Mouse (Mus musculus): ENCODE measurements around the gene Klhdc7b. TPM values are rescaled to one million over a fixed set of nuclear protein-coding genes. Genes with fewer than 3 reads are reported as not detected.

Gene Klhdc7b
- polyA plus RNA-seq, 1 experiment from 2014 or later = 0.06 TPM

DNA sequence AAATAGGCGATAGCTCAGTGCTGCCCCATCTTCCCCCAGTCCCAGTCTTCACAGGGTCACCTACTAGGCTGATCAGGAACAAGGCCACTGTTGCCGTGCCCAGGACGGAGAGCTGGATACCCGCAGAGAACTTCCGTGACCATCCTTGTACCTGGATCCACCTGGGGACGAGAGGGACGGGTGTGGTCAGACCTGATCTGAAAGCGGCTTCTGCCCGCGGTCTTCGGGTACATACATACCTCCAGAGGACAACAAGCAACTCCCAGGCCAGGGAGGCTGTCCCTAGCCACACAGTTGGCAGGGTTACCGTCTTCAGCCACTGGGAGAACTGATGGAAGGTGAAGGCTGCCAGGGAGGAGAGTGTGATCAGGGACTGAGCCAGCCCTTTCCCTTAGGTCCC lies 31.9 kb upstream of the Klhdc7b start:
- Histone ChIP-seq H3K27ac (ENCODE audit: low read length) (no peak overlapping the region), H3K27me3 (ENCODE audit: control insufficient read depth, insufficient read depth, low read length) (no peaks in the 10 kb centered on the region), H3K4me3 (ENCODE audit: low read depth, low read length) (no peak overlapping the region), H3K9ac (replicated peaks; ENCODE audit: low read depth, low read length) (no peak overlapping the region), H3K4me2 (replicated peaks; ENCODE audit: low read depth, low read length) (no peak overlapping the region), H3K36me3 (ENCODE audit: control insufficient read depth, insufficient read depth, low read length) (peaks cover 38% of the 10 kb centered on the region), H3K4me1 (ENCODE audit: control insufficient read depth, insufficient read depth, low read length) (peaks cover 16% of the 10 kb centered on the region), H3K9me3 (ENCODE audit: control insufficient read depth, low read depth, low read length) (no peaks in the 10 kb centered on the region)
- 95% methylated on average over 12 of the region's 12 CpGs for WGBS
- no peak for ATAC-seq (ENCODE audit: insufficient number of reproducible peaks, insufficient read depth, low FRiP score, low read depth)

DNA sequence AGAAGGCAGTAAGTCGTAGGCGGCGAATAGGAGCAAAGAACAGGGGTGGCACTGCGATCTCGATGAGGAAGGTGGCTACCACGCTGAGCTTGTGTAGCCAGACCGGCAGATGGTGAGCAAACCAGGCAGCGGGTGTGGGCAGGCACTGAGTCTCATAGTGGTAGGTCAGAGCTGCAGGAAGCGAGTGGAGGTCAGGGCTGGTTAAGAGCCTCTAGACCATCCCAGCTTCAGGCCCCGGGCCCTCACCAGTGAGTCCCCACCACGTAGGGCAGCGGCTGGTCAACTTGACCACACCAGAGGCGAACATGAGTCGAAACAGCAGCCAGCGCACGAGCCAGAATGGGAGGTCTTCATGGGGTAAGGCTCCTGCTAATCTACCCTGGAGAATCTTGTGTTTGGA lies 30.9 kb upstream of the Klhdc7b start:
- Histone ChIP-seq H3K4me1 (ENCODE audit: control insufficient read depth, insufficient read depth, low read length) (peaks cover 20% of the 10 kb centered on the region), H3K27ac (ENCODE audit: low read length) (no peak overlapping the region), H3K36me3 (ENCODE audit: control insufficient read depth, insufficient read depth, low read length) (peaks cover 38% of the 10 kb centered on the region), H3K9ac (replicated peaks; ENCODE audit: low read depth, low read length) (no peak overlapping the region), H3K4me3 (ENCODE audit: low read depth, low read length) (no peak overlapping the region), H3K4me2 (replicated peaks; ENCODE audit: low read depth, low read length) (no peak overlapping the region), H3K27me3 (ENCODE audit: control insufficient read depth, insufficient read depth, low read length) (no peaks in the 10 kb centered on the region), H3K9me3 (ENCODE audit: control insufficient read depth, low read depth, low read length) (no peaks in the 10 kb centered on the region)
- 95% methylated on average over 16 of the region's 16 CpGs for WGBS
- no peak for ATAC-seq (ENCODE audit: insufficient number of reproducible peaks, insufficient read depth, low FRiP score, low read depth)

DNA sequence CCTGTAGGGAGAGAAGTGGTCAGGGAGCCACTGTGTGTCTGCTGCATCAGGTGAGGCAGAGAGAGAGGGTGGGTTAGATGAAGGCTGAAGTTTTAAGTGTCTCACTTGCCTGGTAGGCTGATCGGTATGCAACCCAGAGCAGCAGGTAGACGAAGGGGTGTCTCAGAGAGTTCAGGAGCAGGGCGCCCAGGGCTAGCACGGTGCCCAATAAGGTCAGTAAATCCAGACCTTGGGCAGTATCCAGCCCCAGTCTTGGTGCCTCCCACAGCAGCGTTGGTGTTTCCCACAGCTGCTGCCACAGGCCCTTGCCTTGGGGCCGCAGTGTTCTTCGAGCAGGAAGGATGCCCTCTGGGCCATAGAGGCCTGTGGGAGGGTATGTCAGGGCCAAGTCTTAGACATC lies 30.3 kb upstream of the Klhdc7b start:
- peak overlapping the region; percentile 91 for H3K4me3 ChIP-seq (ENCODE audit: low read depth, low read length)
- ATAC-seq (ENCODE audit: insufficient number of reproducible peaks, insufficient read depth, low FRiP score, low read depth) = no peak
- no peaks in the 10 kb centered on the region for H3K9me3 ChIP-seq (ENCODE audit: control insufficient read depth, low read depth, low read length)
- peak overlapping the region; percentile 87 for H3K4me2 ChIP-seq (replicated peaks; ENCODE audit: low read depth, low read length)
- no peaks in the 10 kb centered on the region for H3K27me3 ChIP-seq (ENCODE audit: control insufficient read depth, insufficient read depth, low read length)
- H3K27ac ChIP-seq (ENCODE audit: low read length) = no peak overlapping the region
- H3K36me3 ChIP-seq (ENCODE audit: control insufficient read depth, insufficient read depth, low read length) = peaks cover 38% of the 10 kb centered on the region
- WGBS = 84% methylated on average over 7 of the region's 7 CpGs
- peaks cover 20% of the 10 kb centered on the region for H3K4me1 ChIP-seq (ENCODE audit: control insufficient read depth, insufficient read depth, low read length)
- peak overlapping the region; percentile 87 for H3K9ac ChIP-seq (replicated peaks; ENCODE audit: low read depth, low read length)

DNA sequence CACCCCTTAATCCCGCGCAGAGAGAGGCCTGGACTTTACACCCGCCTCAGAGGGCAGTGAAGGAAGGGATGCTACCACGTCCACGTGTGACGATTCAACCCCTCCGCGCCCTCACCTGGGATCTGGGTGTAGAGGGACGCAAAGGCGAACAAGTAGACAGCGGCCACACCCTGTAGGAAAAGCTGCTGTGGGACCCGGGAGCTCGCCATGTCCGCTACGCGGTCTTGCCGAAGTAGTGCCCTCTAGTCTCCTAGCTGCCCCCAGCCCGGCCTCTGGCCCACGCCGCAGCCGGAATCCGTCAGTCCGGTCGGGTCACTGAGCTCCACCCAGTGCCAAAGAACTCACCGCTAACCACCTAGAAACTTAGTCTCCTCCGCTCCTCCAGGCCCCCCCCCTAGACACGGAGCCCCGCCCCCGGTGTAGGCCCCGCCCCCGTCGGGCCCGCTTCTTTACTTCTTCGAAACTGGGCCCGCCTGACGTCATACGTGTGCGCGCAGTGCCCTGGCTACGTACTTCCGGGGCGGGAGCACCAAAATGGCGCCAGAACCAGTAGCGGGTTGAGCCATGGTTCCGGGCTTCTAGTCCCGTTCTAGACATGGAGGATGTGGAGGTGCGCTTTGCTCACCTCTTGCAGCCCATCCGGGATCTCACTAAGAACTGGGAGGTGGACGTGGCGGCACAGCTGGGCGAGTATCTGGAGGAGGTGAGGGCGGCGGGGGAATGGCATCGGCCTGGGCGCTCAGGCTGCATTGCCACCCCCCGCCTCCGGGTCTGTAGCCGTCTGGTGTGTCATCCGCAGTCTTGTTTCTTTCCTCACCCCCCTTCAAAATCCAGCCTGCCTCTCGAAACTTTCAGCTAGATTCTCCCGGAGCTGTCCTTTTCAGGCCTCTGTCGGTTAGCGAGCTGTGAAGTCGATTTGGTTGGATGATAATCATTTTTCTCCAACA lies 29.2 kb upstream of the Klhdc7b start, which contains the start of the genes Lmf2 and Ncaph2:
Lmf2 (minus strand) TSS at position 419 of the 947 bp plus-strand sequence.
Ncaph2 (plus strand) TSS at position 479 of the 947 bp plus-strand sequence.
- H3K27me3 ChIP-seq (ENCODE audit: control insufficient read depth, insufficient read depth, low read length) = no peaks in the 10 kb centered on the region
- peak within 1 kb of the TSS; percentile 90 for H3K27ac ChIP-seq (ENCODE audit: low read length)
- under 1% methylated on average over 64 of the region's 64 CpGs for WGBS
- peaks cover 36% of the 10 kb centered on the region for H3K36me3 ChIP-seq (ENCODE audit: control insufficient read depth, insufficient read depth, low read length)
- peak within 1 kb of the TSS; percentile 87 for H3K9ac ChIP-seq (replicated peaks; ENCODE audit: low read depth, low read length)
- H3K4me3 ChIP-seq (ENCODE audit: low read depth, low read length) = peak within 1 kb of the TSS; percentile 91
- peaks cover 20% of the 10 kb centered on the region for H3K4me1 ChIP-seq (ENCODE audit: control insufficient read depth, insufficient read depth, low read length)
- no peaks in the 10 kb centered on the region for H3K9me3 ChIP-seq (ENCODE audit: control insufficient read depth, low read depth, low read length)
- ATAC-seq (ENCODE audit: insufficient number of reproducible peaks, insufficient read depth, low FRiP score, low read depth) = peak; percentile 90
- peak within 1 kb of the TSS; percentile 87 for H3K4me2 ChIP-seq (replicated peaks; ENCODE audit: low read depth, low read length)

DNA sequence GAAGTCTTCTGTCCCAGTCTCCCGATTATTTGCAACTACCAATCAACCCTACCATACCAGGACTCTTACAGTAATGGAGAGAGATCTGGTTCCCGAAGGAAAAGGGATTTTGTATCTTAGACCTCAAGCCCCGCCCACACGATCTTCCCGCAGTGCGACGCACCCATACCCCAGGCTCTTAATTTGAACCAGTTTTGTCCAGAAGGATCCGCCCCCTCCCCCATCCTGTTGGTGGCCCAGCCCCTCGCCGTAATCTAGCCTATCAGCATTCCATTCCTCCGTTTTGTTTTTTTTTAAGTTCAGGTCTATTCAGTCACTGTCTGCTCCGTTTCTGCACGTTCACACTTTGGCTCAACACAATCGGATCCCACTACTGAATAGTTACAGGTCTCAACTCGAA lies 28.3 kb upstream of the Klhdc7b start:
- Histone ChIP-seq H3K4me2 (replicated peaks; ENCODE audit: low read depth, low read length) (peak overlapping the region; percentile 49), H3K27me3 (ENCODE audit: control insufficient read depth, insufficient read depth, low read length) (no peaks in the 10 kb centered on the region), H3K9ac (replicated peaks; ENCODE audit: low read depth, low read length) (peak overlapping the region; percentile 87), H3K4me1 (ENCODE audit: control insufficient read depth, insufficient read depth, low read length) (peaks cover 20% of the 10 kb centered on the region), H3K27ac (ENCODE audit: low read length) (peak overlapping the region; percentile 90), H3K9me3 (ENCODE audit: control insufficient read depth, low read depth, low read length) (no peaks in the 10 kb centered on the region), H3K4me3 (ENCODE audit: low read depth, low read length) (peak overlapping the region; percentile 91), H3K36me3 (ENCODE audit: control insufficient read depth, insufficient read depth, low read length) (peaks cover 36% of the 10 kb centered on the region)
- ATAC-seq (ENCODE audit: insufficient number of reproducible peaks, insufficient read depth, low FRiP score, low read depth) = peak; percentile 42; the same call in 1 of the 2 replicates
- under 1% methylated on average over 15 of the region's 15 CpGs for WGBS

DNA sequence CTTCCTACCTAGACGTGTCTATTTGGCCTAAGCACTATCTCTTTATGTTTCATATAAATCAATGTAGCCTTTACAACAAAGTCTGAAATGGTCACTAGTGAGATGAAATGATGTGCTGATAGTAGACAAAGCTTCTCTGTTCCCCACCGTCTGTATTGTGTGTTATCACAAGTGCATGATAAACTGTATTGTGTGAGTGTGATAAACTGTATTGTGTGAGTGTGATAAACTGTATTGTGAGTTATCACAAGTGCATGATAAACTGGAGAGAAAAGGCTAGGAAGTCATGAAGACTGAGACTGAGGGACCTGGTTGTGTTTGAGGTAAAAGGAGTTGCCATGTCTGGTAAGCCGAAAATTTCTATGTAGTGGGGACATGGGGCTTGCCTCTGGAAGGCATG lies 25.9 kb upstream of the Klhdc7b start:
- H3K9me3 ChIP-seq (ENCODE audit: control insufficient read depth, low read depth, low read length) = no peaks in the 10 kb centered on the region
- no peak overlapping the region for H3K9ac ChIP-seq (replicated peaks; ENCODE audit: low read depth, low read length)
- H3K4me3 ChIP-seq (ENCODE audit: low read depth, low read length) = no peak overlapping the region
- no peak for ATAC-seq (ENCODE audit: insufficient number of reproducible peaks, insufficient read depth, low FRiP score, low read depth)
- WGBS = 70% methylated on average over 3 of the region's 3 CpGs
- no peaks in the 10 kb centered on the region for H3K27me3 ChIP-seq (ENCODE audit: control insufficient read depth, insufficient read depth, low read length)
- peaks cover 20% of the 10 kb centered on the region for H3K4me1 ChIP-seq (ENCODE audit: control insufficient read depth, insufficient read depth, low read length)
- H3K27ac ChIP-seq (ENCODE audit: low read length) = no peak overlapping the region
- H3K4me2 ChIP-seq (replicated peaks; ENCODE audit: low read depth, low read length) = no peak overlapping the region
- H3K36me3 ChIP-seq (ENCODE audit: control insufficient read depth, insufficient read depth, low read length) = peaks cover 35% of the 10 kb centered on the region

DNA sequence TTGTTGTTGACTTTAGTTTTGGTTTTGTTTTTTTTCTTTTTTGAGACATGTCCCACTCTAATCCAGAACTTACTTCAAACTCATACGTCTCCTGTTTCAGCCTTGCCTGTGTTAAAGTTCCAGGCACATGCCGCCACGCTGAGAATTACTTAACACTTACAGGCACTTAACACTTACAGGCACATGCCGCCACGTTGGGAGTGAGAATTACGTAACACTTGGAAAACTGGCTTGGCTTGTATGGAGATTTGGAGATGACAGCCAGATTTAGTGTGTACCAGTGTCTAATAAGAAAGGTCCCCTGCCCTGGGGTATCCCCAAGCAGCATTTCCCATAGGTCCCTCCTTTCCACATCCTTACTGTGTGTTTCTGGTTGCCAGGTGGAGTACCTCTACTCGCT lies 21.7 kb upstream of the Klhdc7b start:
- WGBS = 90% methylated on average over 7 of the region's 7 CpGs
- H3K4me3 ChIP-seq (ENCODE audit: low read depth, low read length) = no peak overlapping the region
- H3K9me3 ChIP-seq (ENCODE audit: control insufficient read depth, low read depth, low read length) = no peaks in the 10 kb centered on the region
- ATAC-seq (ENCODE audit: insufficient number of reproducible peaks, insufficient read depth, low FRiP score, low read depth) = no peak
- H3K27me3 ChIP-seq (ENCODE audit: control insufficient read depth, insufficient read depth, low read length) = no peaks in the 10 kb centered on the region
- H3K9ac ChIP-seq (replicated peaks; ENCODE audit: low read depth, low read length) = no peak overlapping the region
- H3K27ac ChIP-seq (ENCODE audit: low read length) = no peak overlapping the region
- no peak overlapping the region for H3K4me2 ChIP-seq (replicated peaks; ENCODE audit: low read depth, low read length)
- H3K4me1 ChIP-seq (ENCODE audit: control insufficient read depth, insufficient read depth, low read length) = 0 out of 2 replicates have a peak, but pooled peaks cover 4% of the 10 kb centered on the region
- peaks cover 78% of the 10 kb centered on the region for H3K36me3 ChIP-seq (ENCODE audit: control insufficient read depth, insufficient read depth, low read length)

DNA sequence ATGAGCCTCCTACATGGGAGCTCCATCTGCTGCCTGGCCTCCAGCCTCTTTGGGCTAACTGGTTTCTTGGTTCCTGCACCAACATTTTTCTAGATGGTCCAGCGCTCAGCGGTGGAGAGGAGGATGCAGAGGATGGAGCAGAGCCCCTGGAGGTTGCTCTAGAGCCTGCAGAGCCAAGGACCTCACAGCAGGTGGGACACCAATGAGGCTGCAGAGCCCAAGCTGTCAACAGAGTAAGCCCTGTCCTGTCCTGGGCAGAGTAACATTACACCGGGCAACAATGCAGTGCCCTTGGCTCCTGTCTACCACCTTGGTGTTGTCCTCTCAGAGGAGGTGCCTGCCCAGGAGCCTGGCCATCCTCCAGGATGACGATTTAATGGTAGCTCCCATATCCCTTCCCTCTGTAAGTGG lies 19.6 kb upstream of the Klhdc7b start:
- peaks cover 98% of the 10 kb centered on the region for H3K36me3 ChIP-seq (ENCODE audit: control insufficient read depth, insufficient read depth, low read length)
- no peak overlapping the region for H3K4me3 ChIP-seq (ENCODE audit: low read depth, low read length)
- no peaks in the 10 kb centered on the region for H3K4me1 ChIP-seq (ENCODE audit: control insufficient read depth, insufficient read depth, low read length)
- H3K27me3 ChIP-seq (ENCODE audit: control insufficient read depth, insufficient read depth, low read length) = no peaks in the 10 kb centered on the region
- H3K27ac ChIP-seq (ENCODE audit: low read length) = no peak overlapping the region
- ATAC-seq (ENCODE audit: insufficient number of reproducible peaks, insufficient read depth, low FRiP score, low read depth) = no peak
- no peak overlapping the region for H3K4me2 ChIP-seq (replicated peaks; ENCODE audit: low read depth, low read length)
- no peaks in the 10 kb centered on the region for H3K9me3 ChIP-seq (ENCODE audit: control insufficient read depth, low read depth, low read length)
- WGBS = 98% methylated on average over 4 of the region's 4 CpGs
- H3K9ac ChIP-seq (replicated peaks; ENCODE audit: low read depth, low read length) = no peak overlapping the region

All from stomach, embryonic 14.5 days (tissue).